Mouse (Mus musculus) intestine, embryonic 15.5 days (tissue): ENCODE measurements around the gene Ugt1a5. TPM values are rescaled to one million over a fixed set of nuclear protein-coding genes. Genes with fewer than 3 reads are reported as not detected.

ENCODE experiments used
- ATAC-seq: fragments of 200-750 bp; cut with Nextera tagmentation; 2 replicates; pipeline ENCODE4 v1.8.0; 2017; ENCODE audit warnings: moderate TSS enrichment, moderate library complexity
- H3K27ac ChIP-seq: fragments of 300-500 bp; sonication (generic); 2 replicates; pipeline ENCODE4 v1.5.1; 2015; ENCODE audit warnings: mild to moderate bottlenecking, inconsistent platforms
- H3K27me3 ChIP-seq: fragments of 300-500 bp; sonication (generic); replicated peaks from 2 replicates; pipeline ENCODE4 v1.6.1; 2015; ENCODE audit warnings: inconsistent platforms
- H3K36me3 ChIP-seq: fragments of 300-500 bp; sonication (generic); 2 replicates; pipeline ENCODE4 v1.6.1; 2015; ENCODE audit warnings: inconsistent platforms
- H3K4me1 ChIP-seq: fragments of 300-500 bp; sonication (generic); replicated peaks from 2 replicates; pipeline ENCODE4 v1.6.1; 2015; ENCODE audit warnings: inconsistent platforms
- H3K4me2 ChIP-seq: fragments of 300-500 bp; sonication (generic); replicated peaks from 2 replicates; pipeline ENCODE4 v1.6.1; 2015; ENCODE audit warnings: mild to moderate bottlenecking, inconsistent platforms
- H3K4me3 ChIP-seq: fragments of 300-500 bp; sonication (generic); replicated peaks from 2 replicates; pipeline ENCODE4 v1.5.1; 2015; ENCODE audit warnings: inconsistent platforms
- H3K9ac ChIP-seq: fragments of 300-500 bp; sonication (generic); 2 replicates; pipeline ENCODE4 v1.6.1; 2015; ENCODE audit warnings: inconsistent platforms
- H3K9me3 ChIP-seq: fragments of 300-500 bp; sonication (generic); 2 replicates; pipeline ENCODE4 v1.6.1; 2016; ENCODE audit warnings: inconsistent platforms
- WGBS: fragments of 180-500 bp; shearing (Covaris S2); methylation state at CpG from one replicate; pipeline ENCODE4 v1.1.7; 2015; 5-methylcytosine and 5-hydroxymethylcytosine counted together
- polyA plus RNA-seq: library from polyadenylated mRNA; unstranded; fragments of >200 nt; fragmentation: Nextera tagmentation; extraction: Ambion mirVana; gene quantifications from 2 replicates; pipeline ENCODE4 v1.2.1, GENCODE M21; 2015

Gene Ugt1a5
- polyA plus RNA-seq, 1 experiment from 2014 or later = not detected

- Histone ChIP-seq H3K27me3 (no peaks in the 10 kb centered on the region), H3K27ac (no peak within 1 kb of the TSS), H3K4me2 (peak within 1 kb of the TSS; percentile 88), H3K4me3 (peak within 1 kb of the TSS; percentile 50), H3K4me1 (peaks cover 8% of the 10 kb centered on the region; the same call in 1 of the 2 replicates), H3K9me3 (peaks cover 3% of the 10 kb centered on the region; the same call in 1 of the 2 replicates), H3K9ac (peak within 1 kb of the TSS; percentile 72), H3K36me3 (no peaks in the 10 kb centered on the region)
- 5% methylated on average over 62 of the region's 62 CpGs for WGBS
- ATAC-seq = peak; percentile 95
Observed at GRCm38 (mm10) chr1:88205294-88205922, 39.6 kb downstream of the Ugt1a5 start, which contains the start of gene Dnajb3. Gene Dnajb3 (minus strand): TSS chr1:88205782.

DNA sequence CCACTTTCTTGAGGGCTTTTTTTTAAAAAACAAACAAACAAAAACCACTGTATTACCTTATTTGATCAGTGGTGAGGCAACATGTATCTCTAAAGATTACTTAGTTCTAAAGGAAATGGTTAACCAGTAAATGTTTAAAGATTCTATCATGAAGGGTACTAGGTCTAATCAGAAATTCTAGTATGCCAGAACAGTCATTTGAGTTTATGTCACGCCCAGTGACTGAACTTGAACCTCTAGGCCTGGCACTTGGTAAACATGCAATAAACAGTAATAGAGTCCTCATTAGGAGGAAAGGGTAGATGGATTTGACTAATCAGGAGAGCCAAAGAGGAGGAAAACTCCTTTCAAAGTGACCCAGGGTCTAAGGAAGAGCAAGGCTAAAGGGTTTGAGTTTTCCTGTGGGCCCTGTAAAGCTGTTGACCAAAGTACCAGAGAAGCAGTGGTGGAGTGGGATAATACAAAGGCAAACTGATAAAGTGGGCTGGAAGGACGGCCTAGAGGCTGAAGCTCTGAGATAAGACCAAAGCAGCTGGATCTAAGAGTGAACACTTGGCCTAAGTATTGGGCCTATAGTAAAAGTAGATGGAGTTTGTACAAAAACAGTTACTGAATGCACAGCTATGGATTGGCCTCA is 41.1 kb downstream of the Ugt1a5 start:
- Histone ChIP-seq H3K9ac (no peak overlapping the region), H3K27me3 (no peaks in the 10 kb centered on the region), H3K27ac (no peak overlapping the region), H3K4me3 (no peak overlapping the region), H3K4me2 (no peak overlapping the region), H3K4me1 (peaks cover 8% of the 10 kb centered on the region; the same call in 1 of the 2 replicates), H3K36me3 (no peaks in the 10 kb centered on the region), H3K9me3 (peaks cover 4% of the 10 kb centered on the region; the same call in 1 of the 2 replicates)
- peak; percentile 46; the same call in 1 of the 2 replicates for ATAC-seq
- 61% methylated on average over 2 of the region's 2 CpGs for WGBS

- H3K9me3 ChIP-seq = peaks cover 26% of the 10 kb centered on the region
- H3K4me3 ChIP-seq = no peak within 1 kb of the TSS
- no peak within 1 kb of the TSS for H3K4me2 ChIP-seq
- H3K27ac ChIP-seq = no peak within 1 kb of the TSS
- H3K9ac ChIP-seq = no peak within 1 kb of the TSS
- WGBS = 68% methylated on average over 8 of the region's 8 CpGs
- no peaks in the 10 kb centered on the region for H3K36me3 ChIP-seq
- no peaks in the 10 kb centered on the region for H3K4me1 ChIP-seq
- H3K27me3 ChIP-seq = no peaks in the 10 kb centered on the region
- ATAC-seq = peak; percentile 53
Observed at GRCm38 (mm10) chr1:88211812-88212211, 46.0 kb downstream of the Ugt1a5 start, which contains the start of gene Ugt1a1. Gene Ugt1a1 (plus strand): TSS chr1:88211959.

DNA sequence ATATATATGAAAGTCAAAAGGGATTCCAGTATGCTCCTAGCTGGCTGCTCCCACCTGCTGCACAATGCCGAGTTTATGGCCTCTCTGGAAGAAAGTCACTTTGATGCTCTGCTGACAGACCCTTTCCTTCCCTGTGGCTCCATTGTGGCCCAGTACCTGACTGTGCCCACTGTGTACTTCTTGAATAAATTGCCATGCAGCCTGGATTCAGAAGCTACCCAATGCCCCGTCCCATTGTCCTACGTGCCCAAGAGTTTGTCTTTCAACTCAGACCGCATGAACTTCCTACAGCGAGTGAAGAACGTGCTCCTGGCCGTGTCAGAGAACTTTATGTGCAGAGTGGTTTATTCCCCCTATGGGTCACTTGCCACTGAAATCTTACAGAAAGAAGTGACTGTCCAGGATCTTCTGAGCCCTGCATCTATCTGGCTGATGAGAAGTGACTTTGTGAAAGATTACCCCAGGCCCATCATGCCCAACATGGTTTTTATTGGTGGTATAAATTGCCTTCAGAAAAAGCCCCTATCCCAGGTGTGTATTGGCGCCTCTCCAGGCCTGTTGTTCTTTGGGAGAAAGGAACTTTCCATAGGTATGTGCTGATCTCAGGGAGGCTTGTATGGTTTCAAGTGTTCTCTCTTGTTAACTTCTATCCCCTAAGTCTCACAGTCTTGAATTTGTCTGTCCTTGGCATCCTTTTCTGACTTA is 46.7 kb downstream of the Ugt1a5 start:
- Histone ChIP-seq H3K27me3 (no peaks in the 10 kb centered on the region), H3K9ac (no peak overlapping the region), H3K27ac (no peak overlapping the region), H3K4me2 (no peak overlapping the region), H3K4me3 (no peak overlapping the region), H3K36me3 (no peaks in the 10 kb centered on the region), H3K4me1 (no peaks in the 10 kb centered on the region), H3K9me3 (peaks cover 32% of the 10 kb centered on the region)
- 61% methylated on average over 8 of the region's 8 CpGs for WGBS
- 0 out of 2 replicates have a peak, but pooled peaks have one; percentile 5 for ATAC-seq

- Histone ChIP-seq H3K27ac (no peak overlapping the region), H3K27me3 (no peaks in the 10 kb centered on the region), H3K9ac (no peak overlapping the region), H3K36me3 (no peaks in the 10 kb centered on the region), H3K9me3 (peaks cover 33% of the 10 kb centered on the region), H3K4me3 (no peak overlapping the region), H3K4me1 (no peaks in the 10 kb centered on the region), H3K4me2 (no peak overlapping the region)
- 75% methylated on average over 1 of the region's 1 CpGs for WGBS
- ATAC-seq = no peak
Observed at GRCm38 (mm10) chr1:88213061-88213460, 47.2 kb downstream of the Ugt1a5 start.

DNA sequence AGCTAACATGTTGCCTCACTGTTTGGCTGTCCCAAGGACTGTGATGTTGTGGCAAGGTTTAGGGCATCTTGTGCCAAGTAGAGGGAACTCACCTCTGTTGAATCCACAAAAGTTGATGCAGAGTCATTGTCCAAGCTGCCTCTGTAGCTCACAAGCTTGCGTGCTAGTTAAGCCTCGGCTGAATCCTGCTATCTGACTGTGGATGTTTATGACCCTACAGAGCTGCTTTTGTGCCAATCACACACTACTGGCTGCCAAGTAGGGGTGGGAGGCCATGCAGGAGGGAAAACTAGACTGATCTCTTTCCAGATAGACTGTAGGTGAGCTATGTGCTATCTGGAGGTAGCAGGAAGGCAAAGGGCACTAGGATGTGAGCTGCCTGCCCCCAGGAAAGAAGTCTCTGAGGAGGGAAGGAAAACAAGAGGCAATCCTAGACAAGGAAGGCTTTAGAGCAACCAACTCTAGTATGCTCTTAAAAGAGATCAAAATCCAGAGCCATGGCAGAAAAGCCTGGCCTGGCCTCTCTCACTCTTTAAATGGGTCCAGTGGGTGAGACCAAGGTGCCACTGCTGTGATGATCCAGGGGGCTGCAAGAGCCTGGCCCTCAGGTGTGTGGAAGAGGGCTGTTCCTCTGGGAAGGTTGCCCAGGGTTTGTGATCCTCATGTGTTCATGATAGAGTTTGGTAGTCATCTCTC is 48.1 kb downstream of the Ugt1a5 start:
- no peak overlapping the region for H3K4me2 ChIP-seq
- peaks cover 33% of the 10 kb centered on the region for H3K9me3 ChIP-seq
- H3K9ac ChIP-seq = no peak overlapping the region
- H3K4me3 ChIP-seq = no peak overlapping the region
- 74% methylated on average over 2 of the region's 2 CpGs for WGBS
- no peaks in the 10 kb centered on the region for H3K4me1 ChIP-seq
- H3K27ac ChIP-seq = no peak overlapping the region
- ATAC-seq = peak; percentile 82
- H3K36me3 ChIP-seq = no peaks in the 10 kb centered on the region
- no peaks in the 10 kb centered on the region for H3K27me3 ChIP-seq

DNA sequence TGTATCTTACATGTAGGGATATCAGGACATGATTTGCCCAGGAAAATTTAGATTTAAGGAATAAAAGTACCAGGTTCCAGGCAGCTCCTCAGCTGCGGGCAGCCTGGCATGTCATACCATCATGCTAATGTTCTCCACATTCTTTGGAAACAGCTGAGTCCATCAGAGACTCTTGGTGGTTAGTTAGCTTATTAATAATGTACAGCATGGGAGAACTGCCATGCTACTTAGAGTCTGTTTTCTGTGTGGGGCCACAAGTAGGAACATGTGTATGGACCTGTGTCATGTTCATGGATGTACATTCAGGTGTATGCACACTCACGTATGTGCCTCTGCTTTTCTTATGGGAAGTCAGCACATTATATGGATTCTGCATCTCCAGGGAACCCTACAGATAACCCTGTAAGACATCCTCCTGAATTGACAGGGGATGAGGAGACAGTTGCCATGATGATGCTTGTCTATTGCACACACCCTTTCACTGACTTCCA is 48.7 kb downstream of the Ugt1a5 start:
- no peak overlapping the region for H3K4me2 ChIP-seq
- H3K9me3 ChIP-seq = peaks cover 33% of the 10 kb centered on the region

DNA sequence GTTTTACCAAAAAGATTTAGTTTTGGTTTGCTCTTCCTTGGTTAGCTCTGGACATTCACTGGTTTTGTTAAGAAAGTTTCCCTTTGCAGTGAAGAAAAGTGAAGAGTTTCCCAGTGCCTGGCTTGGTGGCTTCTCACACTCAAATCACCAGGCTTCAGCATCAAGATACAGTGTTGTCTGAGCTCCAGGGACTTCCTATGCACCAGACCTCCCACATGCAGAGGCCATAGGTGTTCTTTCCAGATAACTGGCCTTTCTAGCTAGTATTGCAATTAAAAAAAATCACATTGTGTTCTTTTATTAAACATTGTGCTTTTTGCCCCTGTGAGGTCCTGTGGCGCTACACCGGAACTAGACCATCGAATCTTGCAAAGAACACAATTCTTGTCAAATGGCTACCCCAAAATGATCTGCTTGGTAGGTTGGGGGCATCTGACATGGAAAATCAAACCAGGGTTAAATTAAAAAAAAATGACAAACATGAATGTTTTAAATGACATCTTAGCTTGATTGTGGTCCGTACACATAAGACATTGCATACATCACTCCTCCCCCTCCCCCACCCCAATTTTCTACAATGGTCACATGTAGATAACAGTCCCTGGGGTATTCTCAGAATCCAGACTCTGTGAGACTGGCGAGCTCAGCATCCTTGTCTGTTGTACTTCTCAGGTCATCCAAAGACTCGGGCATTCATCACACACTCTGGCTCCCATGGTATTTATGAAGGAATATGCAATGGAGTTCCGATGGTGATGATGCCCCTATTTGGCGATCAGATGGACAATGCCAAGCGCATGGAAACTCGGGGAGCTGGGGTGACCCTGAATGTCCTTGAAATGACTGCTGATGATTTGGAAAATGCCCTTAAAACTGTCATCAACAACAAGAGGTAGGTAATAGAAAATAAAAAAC is 49.9 kb downstream of the Ugt1a5 start:
- Histone ChIP-seq H3K9me3 (peaks cover 33% of the 10 kb centered on the region), H3K27ac (no peak overlapping the region), H3K36me3 (no peaks in the 10 kb centered on the region), H3K27me3 (no peaks in the 10 kb centered on the region), H3K4me3 (no peak overlapping the region), H3K4me1 (no peaks in the 10 kb centered on the region), H3K9ac (no peak overlapping the region), H3K4me2 (no peak overlapping the region)
- no peak for ATAC-seq
- 71% methylated on average over 10 of the region's 10 CpGs for WGBS

More for the DNA sequence above, 48.7 kb downstream of the Ugt1a5 start:
- Histone ChIP-seq H3K36me3 (no peaks in the 10 kb centered on the region), H3K4me3 (no peak overlapping the region), H3K4me1 (no peaks in the 10 kb centered on the region), H3K9ac (no peak overlapping the region), H3K27me3 (no peaks in the 10 kb centered on the region), H3K27ac (no peak overlapping the region)
- no peak for ATAC-seq
- WGBS = 81% methylated on average over 2 of the region's 2 CpGs

DNA sequence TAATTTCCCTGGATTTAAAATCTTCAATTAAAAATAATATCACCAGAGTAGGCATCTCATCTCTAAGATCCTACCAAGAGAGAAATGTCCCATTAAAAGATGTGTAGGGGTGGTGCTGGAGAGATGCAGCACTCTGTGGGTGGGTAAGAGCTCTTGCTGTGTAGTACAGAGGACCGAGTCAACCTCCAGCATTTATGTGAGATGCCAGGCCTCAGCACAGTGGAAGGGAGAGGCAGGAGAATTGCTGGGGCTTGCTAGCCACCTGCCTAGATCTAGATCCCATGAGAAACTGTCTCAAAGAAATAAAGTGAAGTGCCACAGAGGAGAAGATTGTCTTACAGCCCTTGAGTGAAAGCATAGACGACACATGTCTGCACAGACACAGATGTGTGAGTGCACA is 50.7 kb downstream of the Ugt1a5 start:
- Histone ChIP-seq H3K27ac (no peak overlapping the region), H3K4me1 (no peaks in the 10 kb centered on the region), H3K9ac (no peak overlapping the region), H3K27me3 (no peaks in the 10 kb centered on the region), H3K9me3 (peaks cover 33% of the 10 kb centered on the region), H3K36me3 (no peaks in the 10 kb centered on the region), H3K4me2 (no peak overlapping the region), H3K4me3 (no peak overlapping the region)
- ATAC-seq = no peak
- WGBS = 58% methylated on average over 2 of the region's 2 CpGs

DNA sequence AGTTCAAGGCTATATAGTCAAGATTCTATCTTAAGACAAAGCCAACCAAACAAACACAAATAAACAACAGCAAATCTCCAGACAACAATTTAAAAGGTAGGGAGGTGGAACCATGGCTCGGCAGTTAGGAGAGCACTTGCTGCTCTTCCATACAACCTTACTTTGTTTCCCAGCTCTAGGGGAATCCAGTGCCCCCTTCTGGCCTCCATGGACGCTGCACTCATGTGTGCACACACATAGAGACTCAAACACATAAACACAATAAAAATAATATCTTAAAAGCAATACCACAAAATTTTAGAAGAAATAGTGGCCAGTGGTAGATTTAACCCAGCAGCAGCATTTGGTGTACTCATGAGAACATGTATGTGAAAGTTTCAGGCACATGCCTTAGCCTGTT is 51.3 kb downstream of the Ugt1a5 start:
- H3K27ac ChIP-seq = no peak overlapping the region
- no peak overlapping the region for H3K4me2 ChIP-seq
- WGBS = 59% methylated on average over 2 of the region's 2 CpGs
- H3K9ac ChIP-seq = no peak overlapping the region
- H3K36me3 ChIP-seq = no peaks in the 10 kb centered on the region
- no peaks in the 10 kb centered on the region for H3K4me1 ChIP-seq
- H3K9me3 ChIP-seq = peaks cover 31% of the 10 kb centered on the region
- H3K27me3 ChIP-seq = no peaks in the 10 kb centered on the region
- H3K4me3 ChIP-seq = no peak overlapping the region
- ATAC-seq = no peak

DNA sequence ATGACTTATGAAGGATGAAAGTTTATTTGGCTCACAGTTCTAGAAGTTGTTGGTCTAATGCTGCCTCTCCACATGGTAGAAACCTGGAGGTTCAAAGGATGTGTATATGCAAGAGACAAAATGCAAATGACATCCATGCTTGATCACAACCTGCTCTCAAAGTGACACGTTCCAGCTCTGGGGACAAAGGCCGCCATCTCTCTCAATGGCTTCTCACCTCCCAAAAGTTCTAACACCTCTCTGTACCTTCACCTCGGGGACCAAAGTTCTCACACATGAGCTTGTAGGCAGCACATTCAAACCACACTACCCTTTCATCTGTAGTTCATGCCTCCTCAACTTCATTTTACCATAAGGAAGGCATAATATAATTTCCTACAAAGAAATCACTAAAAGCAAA is 51.8 kb downstream of the Ugt1a5 start:
- ATAC-seq = no peak
- no peak overlapping the region for H3K4me3 ChIP-seq
- WGBS = 40% methylated on average over 3 of the region's 3 CpGs

More for the DNA sequence above, 51.8 kb downstream of the Ugt1a5 start:
- no peaks in the 10 kb centered on the region for H3K36me3 ChIP-seq
- H3K27ac ChIP-seq = no peak overlapping the region
- H3K4me2 ChIP-seq = no peak overlapping the region
- H3K27me3 ChIP-seq = no peaks in the 10 kb centered on the region
- no peak overlapping the region for H3K9ac ChIP-seq
- H3K4me1 ChIP-seq = no peaks in the 10 kb centered on the region
- peaks cover 31% of the 10 kb centered on the region for H3K9me3 ChIP-seq
